Mouse (Mus musculus) neural tube, embryonic 11.5 days (tissue): ENCODE results near the gene Rpl27. TPM values are rescaled to one million over a fixed set of nuclear protein-coding genes. Genes with fewer than 3 reads are reported as not detected.
"Not testable (repeated sequence)": the region's sequence is repeated elsewhere in the genome, so short reads cannot be mapped to it uniquely, and the experiment has no call there.

Source experiments
- ATAC-seq: fragments of 200-750 bp; cut with Nextera tagmentation; 2 replicates; pipeline ENCODE4 v1.8.0; 2017; ENCODE audit warnings: moderate number of reproducible peaks, mild to moderate bottlenecking, moderate TSS enrichment, moderate library complexity; ENCODE audit not compliant: insufficient read depth, low FRiP score, low TSS enrichment
- DNase-seq: peaks from one replicate; pipeline ENCODE4 v3.0.0-alpha.2; 2015; ENCODE audit warnings: low spot score
- H3K27ac ChIP-seq: fragments of 300-500 bp; sonication (generic); 2 replicates; pipeline ENCODE4 v1.5.1; 2014; ENCODE audit warnings: low read depth, mild to moderate bottlenecking, low read length
- H3K27me3 ChIP-seq: fragments of 300-500 bp; sonication (generic); 2 replicates; pipeline ENCODE4 v1.6.1; 2014; ENCODE audit warnings: mild to moderate bottlenecking, low read length, mixed read lengths; ENCODE audit not compliant: control insufficient read depth, insufficient read depth
- H3K36me3 ChIP-seq: fragments of 300-500 bp; sonication (generic); 2 replicates; pipeline ENCODE4 v1.6.1; 2014; ENCODE audit warnings: mild to moderate bottlenecking, low read length, moderate library complexity, mixed read lengths; ENCODE audit not compliant: control insufficient read depth, insufficient read depth
- H3K4me1 ChIP-seq: fragments of 300-500 bp; sonication (generic); 2 replicates; pipeline ENCODE4 v1.6.1; 2014; ENCODE audit warnings: low read length, mixed read lengths; ENCODE audit not compliant: control insufficient read depth, insufficient read depth
- H3K4me2 ChIP-seq: fragments of 300-500 bp; sonication (generic); 2 replicates; pipeline ENCODE4 v1.6.1; 2014; ENCODE audit warnings: low read depth, mild to moderate bottlenecking, moderate library complexity
- H3K4me3 ChIP-seq: fragments of 300-500 bp; sonication (generic); 2 replicates; pipeline ENCODE4 v1.5.1; 2014; ENCODE audit warnings: low read depth, low read length
- H3K9ac ChIP-seq: fragments of 300-500 bp; sonication (generic); 2 replicates; pipeline ENCODE4 v1.6.1; 2014; ENCODE audit warnings: mild to moderate bottlenecking, low read length
- H3K9me3 ChIP-seq: fragments of 300-500 bp; sonication (generic); 2 replicates; pipeline ENCODE4 v1.6.1; 2016; ENCODE audit warnings: low read length; ENCODE audit not compliant: control insufficient read depth
- WGBS: fragments of 180-500 bp; shearing (Covaris S2); extraction: QIAGEN DNeasy Blood & Tissue Kit; methylation state at CpG from one replicate; pipeline ENCODE4 v1.1.7; 2014; 5-methylcytosine and 5-hydroxymethylcytosine counted together
- polyA plus RNA-seq: library from polyadenylated mRNA; unstranded; fragments of >200 nt; fragmentation: Nextera tagmentation; extraction: Ambion mirVana; gene quantifications from 2 replicates; pipeline ENCODE4 v1.2.1, GENCODE M21; 2014

Rpl27 gene
- polyA plus RNA-seq, 1 experiment from 2014 or later, result 389 TPM

DNA sequence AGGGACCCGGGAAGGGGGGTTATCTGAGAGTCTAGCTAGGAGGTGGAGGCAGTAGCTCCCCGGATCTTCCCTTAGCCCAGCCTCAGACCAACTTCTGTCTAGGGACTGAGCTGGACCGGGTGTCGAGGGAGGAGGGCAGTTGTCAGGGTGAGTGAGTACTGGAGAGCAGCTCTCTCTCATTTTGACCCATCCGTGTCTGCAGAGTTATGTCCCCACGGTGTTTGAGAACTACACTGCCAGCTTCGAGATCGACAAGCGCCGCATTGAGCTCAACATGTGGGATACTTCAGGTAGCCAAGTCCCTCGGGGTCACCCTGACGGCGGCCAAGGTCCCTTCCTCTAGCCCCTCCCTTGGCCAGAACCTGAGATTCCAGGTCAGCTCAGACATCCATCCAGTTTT, 26.6 kb downstream of the Rpl27 start:
- Histone ChIP-seq H3K9me3 (no peaks in the 10 kb centered on the region), H3K27me3 (no peaks in the 10 kb centered on the region), H3K4me2 (peak overlapping the region; percentile 85), H3K36me3 (peaks cover 2% of the 10 kb centered on the region), H3K4me3 (peak overlapping the region; percentile 80), H3K9ac (peak overlapping the region; percentile 86), H3K27ac (no peak overlapping the region), H3K4me1 (peaks cover 21% of the 10 kb centered on the region)
- peak; percentile 30 for DNase-seq
- 6% methylated on average over 13 of the region's 13 CpGs for WGBS
- ATAC-seq, result peak; percentile 3; the same call in 1 of the 2 replicates

DNA sequence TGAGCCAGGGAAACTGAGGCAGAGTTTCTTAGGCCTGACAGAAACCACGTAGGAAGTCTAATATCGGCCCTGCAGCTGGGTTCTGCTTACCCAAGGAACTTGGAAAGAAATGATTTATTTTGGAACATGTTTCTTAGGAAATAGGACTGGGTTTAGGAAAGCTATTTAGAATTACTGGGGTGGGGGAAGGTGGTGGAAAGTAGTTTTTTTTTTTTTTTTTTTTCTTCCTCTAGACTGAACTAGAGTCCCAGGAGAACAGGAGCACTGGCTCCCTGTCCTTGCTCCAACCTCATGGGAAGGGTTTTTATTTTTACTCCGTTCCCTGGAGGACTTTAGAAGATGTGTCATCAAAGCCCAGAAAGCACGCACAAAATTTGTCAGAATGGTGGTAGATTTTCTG, 27.1 kb downstream of the Rpl27 start:
- WGBS, result 78% methylated on average over 4 of the region's 4 CpGs
- no peaks in the 10 kb centered on the region for H3K9me3 ChIP-seq
- peak overlapping the region; percentile 80 for H3K4me3 ChIP-seq
- ATAC-seq (no peak), DNase-seq (no peak)
- no peak overlapping the region for H3K27ac ChIP-seq
- H3K27me3 ChIP-seq, result no peaks in the 10 kb centered on the region
- no peak overlapping the region; the same call in 1 of the 2 replicates for H3K9ac ChIP-seq
- H3K4me2 ChIP-seq, result peak overlapping the region; percentile 85
- peaks cover 17% of the 10 kb centered on the region for H3K4me1 ChIP-seq
- H3K36me3 ChIP-seq, result peaks cover 2% of the 10 kb centered on the region

DNA sequence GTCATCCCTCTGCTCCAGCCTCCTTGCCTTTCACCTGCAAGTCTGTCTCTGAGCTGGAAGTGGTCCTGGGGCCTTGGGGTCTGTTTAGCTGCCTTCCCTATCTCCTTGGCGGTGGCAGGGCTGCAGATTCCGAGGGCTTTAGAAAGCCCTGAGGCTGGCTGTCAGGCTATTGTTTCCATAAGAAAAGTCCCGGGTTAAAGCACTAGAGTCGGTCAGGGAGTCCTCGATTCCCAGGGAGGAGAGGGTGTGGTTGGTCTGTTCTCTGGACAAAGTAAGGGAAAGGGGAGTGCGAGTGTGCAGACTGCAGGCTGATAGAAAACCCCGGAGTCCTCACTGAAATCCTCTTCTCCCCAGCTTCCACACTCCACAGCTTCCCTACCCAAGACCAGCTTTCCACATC, 28.1 kb downstream of the Rpl27 start:
- DNase-seq (no peak), ATAC-seq (no peak)
- 33% methylated on average over 7 of the region's 7 CpGs for WGBS
- peaks cover 2% of the 10 kb centered on the region for H3K36me3 ChIP-seq
- H3K27ac ChIP-seq, result 0 out of 2 replicates have a peak overlapping the region, but pooled peaks have one; percentile 34
- H3K4me1 ChIP-seq, result peaks cover 12% of the 10 kb centered on the region
- no peak overlapping the region for H3K4me3 ChIP-seq
- no peaks in the 10 kb centered on the region for H3K27me3 ChIP-seq
- H3K9ac ChIP-seq, result peak overlapping the region; percentile 26
- no peaks in the 10 kb centered on the region for H3K9me3 ChIP-seq
- peak overlapping the region; percentile 40 for H3K4me2 ChIP-seq

DNA sequence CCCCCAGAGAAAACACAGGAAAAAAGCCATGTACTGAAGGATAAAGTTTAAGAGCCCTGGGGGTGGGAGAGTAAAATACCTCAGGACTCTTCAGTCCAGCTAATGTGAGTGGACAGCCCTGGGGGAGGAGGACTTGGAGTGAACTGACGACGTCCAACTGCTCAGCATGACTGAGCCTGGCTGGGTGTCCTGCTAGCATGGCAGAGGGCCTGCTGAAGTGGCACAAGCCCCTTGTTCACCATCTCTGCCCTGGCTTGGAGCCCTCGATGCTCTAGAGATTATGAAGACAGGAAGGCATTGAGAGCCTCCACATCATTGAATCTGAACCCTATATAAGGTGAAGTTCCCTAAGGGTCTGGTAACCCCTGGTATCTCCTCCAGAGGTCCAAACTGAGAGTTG, 29.8 kb downstream of the Rpl27 start:
- DNase-seq (no peak), ATAC-seq (no peak)
- 66% methylated on average over 3 of the region's 3 CpGs for WGBS
- Histone ChIP-seq H3K4me3 (no peak overlapping the region), H3K27ac (no peak overlapping the region), H3K9me3 (no peaks in the 10 kb centered on the region), H3K9ac (no peak overlapping the region), H3K4me1 (peaks cover 12% of the 10 kb centered on the region), H3K4me2 (no peak overlapping the region), H3K36me3 (peaks cover 2% of the 10 kb centered on the region), H3K27me3 (no peaks in the 10 kb centered on the region)

DNA sequence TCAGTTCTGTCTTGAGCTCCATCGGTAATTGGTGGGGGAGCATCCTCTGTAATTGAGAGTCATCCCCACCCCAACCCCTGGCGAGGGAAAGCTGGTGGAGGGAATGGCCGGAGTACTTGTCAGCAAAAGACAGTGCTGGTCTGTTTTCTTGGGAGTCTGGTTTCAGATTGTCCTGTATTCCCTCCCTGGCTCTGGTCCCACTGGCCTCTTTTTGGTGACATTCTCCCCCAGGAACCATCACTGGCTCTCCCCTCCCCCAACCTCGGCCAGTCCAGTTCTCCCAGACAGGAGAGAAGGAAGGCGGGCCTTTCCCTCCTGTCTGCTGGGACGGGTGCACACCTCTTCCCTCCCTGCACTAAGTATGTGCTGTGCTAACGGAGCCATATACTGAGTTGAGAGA, 30.2 kb downstream of the Rpl27 start:
- Histone ChIP-seq H3K4me1 (peaks cover 15% of the 10 kb centered on the region), H3K27ac (no peak overlapping the region), H3K27me3 (no peaks in the 10 kb centered on the region), H3K9ac (no peak overlapping the region), H3K4me2 (no peak overlapping the region), H3K9me3 (no peaks in the 10 kb centered on the region), H3K4me3 (no peak overlapping the region), H3K36me3 (peaks cover 2% of the 10 kb centered on the region)
- ATAC-seq (no peak), DNase-seq (no peak)
- 54% methylated on average over 7 of the region's 7 CpGs for WGBS

DNA sequence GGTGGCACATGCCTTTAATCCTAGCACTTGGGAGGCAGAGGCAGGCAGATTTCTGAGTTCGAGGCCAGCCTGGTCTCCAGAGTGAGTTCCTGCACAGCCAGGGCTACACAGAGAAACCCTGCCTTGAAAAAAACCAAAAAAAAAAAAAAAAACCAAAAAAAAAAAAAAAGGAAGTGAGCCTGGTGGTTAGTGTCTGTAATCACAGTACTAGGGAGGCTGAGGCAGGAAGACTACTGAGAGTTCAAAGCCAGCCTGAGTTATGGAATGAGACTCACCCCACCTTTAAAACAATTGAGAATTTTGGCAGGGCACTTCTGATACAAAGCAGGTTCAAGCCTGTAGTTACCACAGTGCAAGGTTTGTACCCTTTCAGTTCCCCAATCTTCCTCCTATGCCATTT, 31.6 kb downstream of the Rpl27 start:
- H3K36me3 ChIP-seq, ATAC-seq, H3K4me3 ChIP-seq, DNase-seq, H3K27ac ChIP-seq, H3K4me2 ChIP-seq, H3K9me3 ChIP-seq, H3K27me3 ChIP-seq, H3K9ac ChIP-seq: not testable (repeated sequence)
- peaks cover 17% of the 10 kb centered on the region for H3K4me1 ChIP-seq
- WGBS, result 100% methylated on average over 1 of the region's 1 CpGs

DNA sequence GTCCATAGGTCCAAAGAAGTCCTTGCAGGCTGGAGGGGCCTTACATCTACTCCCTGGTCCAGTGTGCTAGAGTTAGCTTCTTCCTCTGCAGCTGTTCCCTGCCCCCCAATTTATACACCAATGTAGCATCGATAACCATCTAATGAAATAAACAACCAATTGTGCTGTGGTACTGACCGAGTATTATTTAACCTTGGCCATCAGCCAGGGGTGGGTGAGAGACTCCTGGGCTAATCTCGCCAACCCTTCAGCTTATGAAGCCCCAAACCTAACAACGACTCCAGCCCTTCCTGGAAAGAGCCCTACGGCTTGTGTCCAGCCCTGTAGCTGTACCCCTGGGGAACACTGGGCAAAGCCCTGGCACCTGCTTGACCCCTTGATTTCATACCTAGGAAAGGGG, 32.2 kb downstream of the Rpl27 start:
- Histone ChIP-seq H3K9me3 (no peaks in the 10 kb centered on the region), H3K4me1 (peaks cover 16% of the 10 kb centered on the region), H3K4me3 (no peak overlapping the region), H3K36me3 (peaks cover 2% of the 10 kb centered on the region), H3K9ac (no peak overlapping the region), H3K27me3 (no peaks in the 10 kb centered on the region), H3K4me2 (no peak overlapping the region), H3K27ac (no peak overlapping the region)
- DNase-seq, result no peak
- 85% methylated on average over 5 of the region's 5 CpGs for WGBS
- ATAC-seq, result no peak

DNA sequence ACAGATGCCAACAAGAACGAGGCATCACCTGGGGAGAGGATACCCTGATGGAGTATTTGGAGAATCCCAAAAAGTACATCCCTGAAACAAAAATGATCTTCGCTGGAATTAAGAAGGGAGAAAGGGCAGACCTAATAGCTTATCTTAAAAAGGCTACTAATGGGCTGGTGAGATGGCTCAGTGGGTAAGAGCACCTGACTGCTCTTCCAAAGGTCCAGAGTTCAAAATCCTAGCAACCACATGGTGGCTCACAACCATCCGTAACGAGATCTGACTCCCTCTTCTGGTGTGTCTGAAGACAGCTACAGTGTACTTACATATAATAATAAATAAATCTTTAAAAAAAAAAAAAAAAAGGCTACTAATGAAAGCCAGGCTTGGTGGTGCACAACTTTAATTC, 34.3 kb downstream of the Rpl27 start:
- 88% methylated on average over 4 of the region's 4 CpGs for WGBS
- peaks cover 17% of the 10 kb centered on the region for H3K4me1 ChIP-seq
- not testable (repeated sequence) for H3K27me3 ChIP-seq, H3K9ac ChIP-seq, H3K9me3 ChIP-seq, H3K4me3 ChIP-seq, DNase-seq, H3K36me3 ChIP-seq, ATAC-seq, H3K27ac ChIP-seq, H3K4me2 ChIP-seq

DNA sequence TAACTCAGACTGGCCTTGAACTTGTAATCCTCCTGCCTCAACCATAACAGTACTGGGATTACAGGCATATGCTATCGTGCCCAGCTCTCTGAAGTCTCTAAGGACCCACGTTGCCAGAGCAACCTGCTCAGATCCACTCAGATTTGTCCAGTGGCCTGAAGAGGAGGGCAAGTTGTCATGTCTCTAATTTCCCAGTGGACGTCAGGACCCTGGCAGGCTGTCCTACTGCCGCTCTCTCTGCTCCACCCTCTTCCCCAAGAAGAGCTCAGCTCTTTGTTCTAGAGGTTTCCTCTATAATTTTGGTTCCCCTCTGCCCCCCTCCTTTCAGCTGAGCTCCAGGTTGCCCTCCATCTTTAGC, 35.1 kb downstream of the Rpl27 start:
- peaks cover 17% of the 10 kb centered on the region for H3K4me1 ChIP-seq
- no peaks in the 10 kb centered on the region for H3K27me3 ChIP-seq
- WGBS, result 37% methylated on average over 4 of the region's 4 CpGs
- ATAC-seq, result peak; percentile 65
- peak overlapping the region; percentile 37; the same call in 1 of the 2 replicates for H3K9ac ChIP-seq
- H3K36me3 ChIP-seq, result no peaks in the 10 kb centered on the region
- H3K4me3 ChIP-seq, result no peak overlapping the region
- DNase-seq, result peak; percentile 70
- peak overlapping the region; percentile 96 for H3K27ac ChIP-seq
- H3K4me2 ChIP-seq, result 0 out of 2 replicates have a peak overlapping the region, but pooled peaks have one; percentile 12
- H3K9me3 ChIP-seq, result no peaks in the 10 kb centered on the region
